Mouse (Mus musculus) urinary bladder, postnatal 36 days (tissue): Measurements from ENCODE around the gene Taok1.
"Not testable (repeated sequence)": the region's sequence is repeated elsewhere in the genome, so short reads cannot be mapped to it uniquely, and the experiment has no call there.

Experiments
- DNase-seq, 2 experiments: peaks; one replicate each; pipeline ENCODE4 v3.0.0; 2022; ENCODE audit warnings: low spot score in 2 of 2, mixed read lengths in 1 of 2

Gene Taok1

GRCm38 (mm10) chr11:77607538-77608455, at the start of gene Taok1:
TSS of gene Taok1 (minus strand) at chr11:77607815.
- peak; percentile 87 to 95 for DNase-seq

GRCm38 (mm10) chr11:77653406-77654190, 46.0 kb upstream of the Taok1 start:
- DNase-seq, result not testable (repeated sequence)

DNA sequence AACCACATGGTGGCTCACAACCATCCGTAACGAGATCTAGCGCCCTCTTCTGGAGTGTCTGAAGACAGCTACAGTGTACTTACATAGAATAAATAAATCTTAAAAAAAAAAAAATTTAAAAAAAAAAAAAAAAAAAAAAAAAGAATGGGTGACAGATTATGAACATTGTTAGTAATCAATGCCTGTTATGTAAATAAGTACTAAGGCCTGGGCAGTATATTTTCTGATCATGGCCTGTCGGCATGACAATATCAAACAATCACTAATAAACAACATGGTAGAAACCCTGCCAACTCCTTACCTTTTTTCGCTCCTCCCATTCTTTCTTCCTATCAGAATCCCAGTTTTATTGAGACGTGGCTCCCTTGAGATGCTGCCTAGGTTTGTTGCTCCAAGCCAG, 44.9 kb upstream of the Taok1 start:
- DNase-seq, result no peak

DNA sequence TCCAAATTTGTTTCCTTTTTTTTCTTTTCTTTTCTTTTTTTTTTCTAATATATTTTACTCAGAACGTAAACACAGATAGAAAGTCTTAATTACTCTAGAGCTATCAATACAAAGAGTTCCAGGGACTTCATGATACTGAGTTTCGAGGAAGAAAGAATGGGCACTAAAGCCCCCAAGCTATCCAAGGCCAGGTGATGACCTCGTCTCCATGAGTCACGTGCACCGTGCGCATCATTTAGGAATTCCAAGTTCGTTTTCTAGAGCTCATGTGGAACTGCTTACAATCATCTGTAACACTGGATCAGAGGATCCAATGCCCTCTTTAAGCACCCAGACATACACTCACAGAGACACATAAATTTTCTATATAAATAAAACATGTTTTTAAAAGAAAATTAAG, 41.3 kb upstream of the Taok1 start:
- no peak for DNase-seq

DNA sequence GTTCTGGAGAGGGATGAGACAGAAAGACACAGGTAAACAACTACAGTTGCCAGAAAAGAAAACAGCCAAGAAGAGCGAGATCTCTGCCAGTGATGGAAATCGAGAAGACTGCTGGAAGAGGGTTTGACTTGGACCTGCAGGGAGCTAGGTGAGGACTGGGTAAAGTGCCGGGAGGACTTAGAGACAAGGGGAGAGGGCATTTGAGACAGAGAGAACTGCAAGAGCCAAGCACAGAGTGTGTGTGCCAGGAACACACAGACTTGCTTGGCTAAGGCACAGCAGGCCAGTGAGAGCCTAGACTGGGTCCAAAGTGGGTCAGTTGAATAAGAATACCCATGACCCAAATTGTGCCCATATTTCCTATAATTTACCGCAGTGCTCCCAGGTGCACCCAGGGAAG, 37.9 kb upstream of the Taok1 start:
- no peak for DNase-seq

DNA sequence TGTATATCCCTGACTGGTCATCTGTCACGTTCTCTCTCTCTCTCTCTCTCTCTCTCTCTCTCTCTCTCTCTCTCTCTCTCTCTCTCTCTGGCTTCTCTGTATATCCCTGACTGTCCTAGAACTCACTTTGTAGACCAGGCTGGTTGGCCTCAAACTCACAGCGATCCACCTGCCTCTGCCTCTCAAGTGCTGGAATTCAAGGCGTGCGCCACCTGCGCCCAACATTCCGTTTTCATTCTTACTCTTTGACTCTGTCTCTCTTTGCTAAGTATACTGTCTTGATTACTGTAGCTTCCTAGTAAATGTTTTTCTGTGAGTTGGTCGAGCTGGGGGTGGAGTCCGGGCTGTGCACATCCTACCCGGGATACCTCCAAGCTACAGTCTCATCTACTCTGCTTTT, 33.8 kb upstream of the Taok1 start:
- DNase-seq, result no peak

DNA sequence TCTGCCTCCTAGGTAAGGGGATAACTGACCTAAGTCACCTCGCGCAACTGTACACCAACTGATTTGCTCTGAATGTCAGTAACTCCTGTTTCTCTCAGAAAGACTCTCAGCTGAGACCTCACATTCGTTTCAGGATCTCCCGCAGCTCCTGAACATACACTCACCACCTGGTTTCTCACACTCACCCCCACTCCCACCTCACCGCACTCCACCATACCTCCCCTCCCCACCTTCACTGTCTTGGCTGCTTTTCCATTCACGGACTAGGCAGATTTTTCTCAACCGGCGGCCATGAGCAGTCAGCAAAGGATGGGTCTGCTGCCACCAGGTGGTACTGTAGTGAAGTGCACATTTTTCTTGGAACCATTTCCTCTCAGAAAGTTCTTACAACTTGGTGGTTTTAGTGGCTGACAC, 22.6 kb upstream of the Taok1 start:
- DNase-seq, result peak; percentile 68 to 75

GRCm38 (mm10) chr11:77629476-77629875, 21.9 kb upstream of the Taok1 start:
- DNase-seq, result no peak

DNA sequence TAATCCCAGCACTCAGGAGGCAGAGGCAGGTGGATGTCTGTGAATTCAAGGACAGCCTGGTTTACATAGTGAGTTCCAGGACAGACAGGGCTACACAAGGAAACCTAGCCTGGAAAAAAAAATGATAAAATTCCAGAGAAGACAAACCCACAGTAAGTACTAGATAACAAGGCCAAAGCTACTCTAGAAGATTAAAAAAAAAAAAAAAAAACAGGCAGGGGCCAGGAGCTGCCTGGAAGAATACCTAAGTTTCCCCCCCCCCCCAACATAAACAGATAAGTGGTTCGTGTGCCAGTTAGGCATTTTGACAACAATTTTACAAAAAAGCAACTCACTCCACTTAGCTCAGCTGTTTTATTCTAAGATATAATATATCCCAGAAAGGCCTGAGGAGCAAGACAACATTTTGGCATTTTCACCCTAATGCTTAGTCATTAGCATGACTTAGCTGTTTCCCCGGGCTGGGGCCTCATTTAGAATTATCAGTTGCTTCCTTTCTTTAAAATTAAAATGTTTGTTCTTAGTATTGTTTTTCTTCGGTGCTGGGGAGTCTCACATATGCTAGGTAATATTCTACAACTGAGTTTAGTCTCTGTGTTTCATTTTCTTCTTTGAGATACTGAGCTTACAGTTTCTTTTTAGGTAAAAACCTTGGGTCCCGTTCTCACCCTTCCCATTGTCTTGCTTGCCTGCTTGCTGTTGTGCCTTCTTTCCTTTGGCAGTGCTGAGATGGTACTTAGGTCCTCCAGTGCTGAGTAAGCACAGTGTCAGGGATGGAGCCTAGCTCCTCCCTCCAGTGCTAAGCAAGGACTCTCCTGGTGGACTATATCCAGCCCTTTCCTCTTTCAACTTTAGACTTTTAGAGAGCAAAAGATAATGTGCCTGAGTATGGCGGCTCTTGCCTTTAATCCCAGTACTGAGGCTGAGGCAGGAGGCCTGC, 19.3 kb upstream of the Taok1 start:
- no peak for DNase-seq

GRCm38 (mm10) chr11:77625061-77625855, 17.6 kb upstream of the Taok1 start:
- DNase-seq, result no peak

DNA sequence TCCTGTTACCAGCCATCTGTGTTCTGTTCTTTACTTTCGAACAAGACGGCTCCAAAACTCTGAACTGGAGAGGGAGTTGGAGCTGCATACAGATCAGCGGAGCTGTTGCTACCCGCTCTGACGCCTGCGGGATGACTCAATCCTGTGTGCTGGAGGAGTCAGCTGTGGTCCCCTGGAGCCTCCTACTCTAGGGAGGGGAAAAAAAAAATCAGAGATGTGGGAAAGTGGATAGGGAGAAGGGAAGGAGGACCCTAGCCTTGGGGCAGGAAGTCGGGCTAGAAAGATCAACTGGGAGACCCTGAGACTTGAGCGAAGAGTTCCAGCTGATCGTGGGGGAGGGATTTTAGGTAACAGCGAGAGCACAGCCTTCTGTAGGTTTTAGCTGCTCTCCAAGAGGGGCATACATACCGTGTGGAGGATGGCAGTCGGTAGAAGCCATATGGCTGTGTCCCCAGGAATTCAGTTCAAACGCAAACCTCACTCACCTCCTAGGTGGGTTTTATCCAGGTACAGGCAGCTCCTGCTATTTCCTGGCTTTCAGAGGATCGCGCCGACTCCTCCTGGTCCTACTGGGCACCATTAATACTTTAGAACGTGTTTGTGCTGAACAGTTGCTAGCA, 16.9 kb upstream of the Taok1 start:
- peak; percentile 15 to 55 for DNase-seq

GRCm38 (mm10) chr11:77624002-77624401, 16.4 kb upstream of the Taok1 start:
- DNase-seq, result no peak

GRCm38 (mm10) chr11:77621902-77622535, 14.4 kb upstream of the Taok1 start:
- DNase-seq, result no peak

GRCm38 (mm10) chr11:77615084-77615624, 7.5 kb upstream of the Taok1 start:
- no peak for DNase-seq

DNA sequence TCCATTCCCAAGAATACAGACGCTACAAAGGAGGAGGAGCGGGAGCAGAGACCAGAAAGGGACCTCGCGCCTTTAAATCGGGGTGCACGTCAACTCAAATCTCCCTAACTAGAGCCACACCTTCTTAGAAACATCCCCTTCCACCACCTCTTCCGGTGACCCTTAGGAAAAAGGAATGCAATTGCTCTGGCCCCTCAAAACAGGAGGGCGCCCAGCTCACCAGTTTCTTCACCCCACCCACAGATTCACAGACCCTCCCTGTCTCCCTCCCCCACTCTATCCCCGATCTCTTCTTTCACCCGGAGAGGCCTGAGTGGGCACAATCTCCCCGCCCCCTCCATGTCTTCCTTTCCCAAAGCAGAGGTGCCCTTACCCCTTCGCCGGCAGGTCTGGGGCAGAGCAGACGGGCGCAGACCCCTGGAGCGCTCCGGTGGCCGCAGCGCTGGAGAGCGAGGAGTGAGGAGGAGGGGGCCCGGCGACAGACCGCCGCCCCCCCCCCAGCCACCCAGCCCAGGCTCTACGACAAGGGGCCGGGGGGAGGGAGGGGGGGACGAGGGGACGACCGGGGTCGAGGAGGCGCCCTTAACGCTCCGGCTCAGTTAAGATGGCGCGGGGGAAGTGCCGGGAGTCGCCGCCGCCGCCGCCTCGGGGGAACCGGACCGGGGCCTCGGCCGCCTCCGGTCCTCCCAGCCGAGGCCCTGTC, 629 bp downstream of the Taok1 start:
- DNase-seq, result peak; percentile 28 to 35

DNA sequence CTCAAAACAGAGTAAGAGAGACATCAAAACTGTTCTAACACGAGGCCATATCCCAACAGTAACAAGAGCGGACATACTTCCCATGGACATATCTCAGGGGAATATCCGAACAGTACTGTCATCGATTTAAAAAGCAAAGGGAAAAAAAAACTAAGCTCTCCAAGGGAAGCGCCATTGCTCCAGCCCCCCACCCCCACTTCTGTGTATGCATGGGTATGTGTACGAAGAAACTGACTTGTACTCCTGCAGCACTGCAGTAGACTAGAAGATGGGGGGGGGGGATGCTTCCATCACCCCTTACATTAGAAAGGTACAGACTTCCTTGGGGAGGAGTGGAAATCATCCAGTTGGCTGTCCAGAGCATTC, 1.2 kb downstream of the Taok1 start:
- no peak for DNase-seq

DNA sequence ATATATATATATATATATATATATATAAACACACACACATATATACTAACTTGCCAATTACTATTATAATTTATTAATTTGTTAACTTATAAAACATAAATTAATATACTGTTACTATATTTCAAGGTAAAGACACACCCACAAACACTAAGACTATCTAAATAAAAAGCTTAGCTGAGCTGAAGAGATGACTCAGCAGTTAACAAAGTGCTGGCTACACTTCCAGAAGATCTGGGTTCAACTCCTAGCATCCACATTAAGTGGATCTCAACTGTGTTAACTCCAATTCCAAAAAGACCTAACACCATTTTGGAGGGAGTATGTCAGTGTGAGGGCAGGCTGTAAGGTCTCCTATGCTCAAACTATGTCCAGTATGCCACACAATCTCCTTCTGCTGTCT, 10.3 kb downstream of the Taok1 start:
- no peak for DNase-seq

GRCm38 (mm10) chr11:77591388-77591787, 16.2 kb downstream of the Taok1 start:
- no peak for DNase-seq

GRCm38 (mm10) chr11:77590801-77591200, 16.8 kb downstream of the Taok1 start:
- no peak for DNase-seq
